Mouse (Mus musculus): ENCODE measurements around the gene Clca3a2. TPM values are rescaled to one million over a fixed set of nuclear protein-coding genes. Genes with fewer than 3 reads are reported as not detected.
"Not testable (repeated sequence)": the region's sequence is repeated elsewhere in the genome, so short reads cannot be mapped to it uniquely, and the experiment has no call there.

Clca3a2 gene
- 1 to 10 TPM; 1.5 to 2.0 TPM for total RNA-seq (2021)

GRCm38 (mm10) chr3:144819219-144819618 lies at the start of gene Clca3a2:
Gene Clca3a2 (minus strand): TSS chr3:144819494.
- DNase-seq: not testable (repeated sequence)

- DNase-seq: no peak
These were observed 30.3 kb upstream of the Clca3a2 start for GRCm38 (mm10) chr3:144849584-144849983.

- DNase-seq: not testable (repeated sequence)
These were observed 29.8 kb upstream of the Clca3a2 start, which contains the start of gene Clca3b for GRCm38 (mm10) chr3:144849014-144849556. Gene Clca3b (minus strand): TSS chr3:144849357.

GRCm38 (mm10) chr3:144827257-144827656 lies 8.0 kb upstream of the Clca3a2 start:
- DNase-seq: no peak

- DNase-seq: peak; percentile 88
These were observed 5.9 kb upstream of the Clca3a2 start for GRCm38 (mm10) chr3:144825151-144825550.

- DNase-seq: no peak
These were observed 4.0 kb upstream of the Clca3a2 start for GRCm38 (mm10) chr3:144823331-144823730.

GRCm38 (mm10) chr3:144820632-144821031 lies 1.3 kb upstream of the Clca3a2 start:
- DNase-seq: no peak

GRCm38 (mm10) chr3:144813336-144813735 lies 6.0 kb downstream of the Clca3a2 start:
- not testable (repeated sequence) for DNase-seq

GRCm38 (mm10) chr3:144811821-144812220 lies 7.5 kb downstream of the Clca3a2 start:
- no peak for DNase-seq

GRCm38 (mm10) chr3:144808153-144808925 lies 11.0 kb downstream of the Clca3a2 start:
- not testable (repeated sequence) for DNase-seq

- not testable (repeated sequence) for DNase-seq
These were observed 12.7 kb downstream of the Clca3a2 start for GRCm38 (mm10) chr3:144806626-144807025.

- DNase-seq: peak; percentile 37
These were observed 17.4 kb downstream of the Clca3a2 start for GRCm38 (mm10) chr3:144801861-144802260.

GRCm38 (mm10) chr3:144785181-144786148 lies 33.8 kb downstream of the Clca3a2 start:
- DNase-seq: no peak

- DNase-seq: no peak
These were observed 54.1 kb downstream of the Clca3a2 start for GRCm38 (mm10) chr3:144765161-144765560.

- DNase-seq: no peak
These were observed 57.8 kb downstream of the Clca3a2 start for GRCm38 (mm10) chr3:144761454-144761853.

GRCm38 (mm10) chr3:144760592-144761309 lies 58.5 kb downstream of the Clca3a2 start, which contains the start of gene Clca3a1:
Gene Clca3a1 (minus strand): TSS chr3:144760977.
- DNase-seq: peak; percentile 42

GRCm38 (mm10) chr3:144759719-144760118 lies 59.6 kb downstream of the Clca3a2 start:
- DNase-seq: no peak

GRCm38 (mm10) chr3:144756103-144756502 lies 63.2 kb downstream of the Clca3a2 start:
- DNase-seq: not testable (repeated sequence)

GRCm38 (mm10) chr3:144753120-144753519 lies 66.2 kb downstream of the Clca3a2 start:
- DNase-seq: peak; percentile 29

GRCm38 (mm10) chr3:144749062-144749963 lies 70.0 kb downstream of the Clca3a2 start:
- DNase-seq: not testable (repeated sequence)

GRCm38 (mm10) chr3:144747706-144748105 lies 71.6 kb downstream of the Clca3a2 start:
- not testable (repeated sequence) for DNase-seq

All from heart, postnatal 4 days (tissue).